Mouse (Mus musculus) c-Kit-positive CD71-negative TER-119-negative erythroid progenitor cells, embryonic 14.5 days (primary cell): ENCODE results near the gene Alk.

ENCODE experiments used
- DNase-seq: peaks from one replicate; pipeline ENCODE4 v3.0.0-alpha.2; 2013; ENCODE audit warnings: low read depth

The Alk gene

GRCm38 (mm10) chr17:72604610-72604980, at the start of gene Alk:
Gene Alk, minus strand, starts transcription at chr17:72604627.
- DNase-seq = peak; percentile 68

GRCm38 (mm10) chr17:72652801-72653200, 48.4 kb upstream of the Alk start:
- no peak for DNase-seq

GRCm38 (mm10) chr17:72648607-72649217, 44.3 kb upstream of the Alk start:
- DNase-seq = no peak

- DNase-seq = no peak
These were observed 41.7 kb upstream of the Alk start for GRCm38 (mm10) chr17:72646167-72646566.

- no peak for DNase-seq
These were observed 35.7 kb upstream of the Alk start for GRCm38 (mm10) chr17:72640095-72640494.

GRCm38 (mm10) chr17:72639400-72639799, 35.0 kb upstream of the Alk start:
- no peak for DNase-seq

GRCm38 (mm10) chr17:72606251-72606650, 1.8 kb upstream of the Alk start:
- DNase-seq = peak; percentile 70

- DNase-seq = no peak
These were observed 379 bp downstream of the Alk start for GRCm38 (mm10) chr17:72603886-72604609.

- peak; percentile 48 for DNase-seq
These were observed 1.1 kb downstream of the Alk start for GRCm38 (mm10) chr17:72603118-72603885.

GRCm38 (mm10) chr17:72600806-72601205, 3.6 kb downstream of the Alk start:
- no peak for DNase-seq

- DNase-seq = no peak
These were observed 16.8 kb downstream of the Alk start for GRCm38 (mm10) chr17:72587671-72588070.

- no peak for DNase-seq
These were observed 24.3 kb downstream of the Alk start for GRCm38 (mm10) chr17:72580142-72580541.

GRCm38 (mm10) chr17:72579321-72579720, 25.1 kb downstream of the Alk start:
- no peak for DNase-seq

- DNase-seq = no peak
These were observed 33.0 kb downstream of the Alk start for GRCm38 (mm10) chr17:72571379-72571778.

GRCm38 (mm10) chr17:72569491-72569890, 34.9 kb downstream of the Alk start:
- no peak for DNase-seq

GRCm38 (mm10) chr17:72563423-72563822, 41.0 kb downstream of the Alk start:
- DNase-seq = no peak

- DNase-seq = no peak
These were observed 43.0 kb downstream of the Alk start for GRCm38 (mm10) chr17:72561471-72561870.

GRCm38 (mm10) chr17:72560771-72561170, 43.7 kb downstream of the Alk start:
- DNase-seq = no peak

GRCm38 (mm10) chr17:72557029-72557735, 47.2 kb downstream of the Alk start:
- no peak for DNase-seq

- no peak for DNase-seq
These were observed 58.2 kb downstream of the Alk start for GRCm38 (mm10) chr17:72546274-72546673.

GRCm38 (mm10) chr17:72535304-72535703, 69.1 kb downstream of the Alk start:
- DNase-seq = no peak

GRCm38 (mm10) chr17:72532266-72532665, 72.2 kb downstream of the Alk start:
- no peak for DNase-seq
